Mouse (Mus musculus): ENCODE measurements around the gene Amy2a2.
"Not testable (repeated sequence)": the region's sequence is repeated elsewhere in the genome, so short reads cannot be mapped to it uniquely, and the experiment has no call there.

DNA sequence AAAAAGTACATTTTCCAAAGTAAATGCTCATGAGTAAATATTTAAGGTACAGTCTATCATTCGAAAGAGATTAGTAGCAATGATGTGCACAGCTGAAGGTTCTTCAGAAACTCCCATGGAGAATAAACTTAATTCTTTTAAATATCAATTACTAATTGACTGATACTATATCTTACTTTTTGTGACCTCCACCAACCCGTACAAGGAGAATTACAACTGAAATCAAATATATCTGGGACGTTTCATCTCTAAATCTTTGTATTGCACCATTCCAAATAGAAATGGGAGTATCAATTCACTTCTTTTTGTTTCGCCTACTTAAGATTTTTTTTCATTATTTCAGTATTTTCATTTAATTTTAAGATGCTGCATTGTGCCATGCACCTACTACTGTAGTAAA, 32.5 kb downstream of the Amy2a2 start, which contains the start of gene Amy2a3:
- TF ChIP-seq CTCF, EP300 (IDR thresholded peaks at IDR 0.05): not testable (repeated sequence)
